Mouse (Mus musculus) cortical plate, adult 2 months (tissue): ENCODE results near the gene Rhox3h. TPM values are rescaled to one million over a fixed set of nuclear protein-coding genes. Genes with fewer than 3 reads are reported as not detected.
"Not testable (repeated sequence)": the region's sequence is repeated elsewhere in the genome, so short reads cannot be mapped to it uniquely, and the experiment has no call there.

ENCODE experiments used
- H3K27ac ChIP-seq: fragments of 200-500 bp; 2 replicates; pipeline ENCODE4 v1.5.1; 2012; ENCODE audit warnings: low read length, control low read depth, inconsistent platforms; ENCODE audit not compliant: insufficient read depth
- H3K4me1 ChIP-seq: fragments of 200-500 bp; 2 replicates; pipeline ENCODE4 v1.6.1; 2011; ENCODE audit warnings: low read length; ENCODE audit not compliant: control insufficient read depth, insufficient read depth
- H3K4me3 ChIP-seq: fragments of 200-500 bp; 2 replicates; pipeline ENCODE4 v1.5.1; 2011; ENCODE audit warnings: mild to moderate bottlenecking, low read length, control low read depth; ENCODE audit not compliant: insufficient read depth
- CTCF ChIP-seq: fragments of 200-500 bp; IDR thresholded peaks from 2 replicates; pipeline ENCODE4 v1.5.1; 2011; ENCODE audit warnings: mild to moderate bottlenecking, control low read depth, low read length; ENCODE audit not compliant: insufficient read depth; ENCODE audit errors: extremely low read depth
- POLR2A ChIP-seq: fragments of 200-500 bp; IDR thresholded peaks from 2 replicates; pipeline ENCODE4 v1.6.1; 2011; ENCODE audit warnings: mild to moderate bottlenecking, low read length, control low read depth; ENCODE audit not compliant: insufficient read depth; ENCODE audit errors: extremely low read depth
- polyA plus RNA-seq: library from polyadenylated mRNA; depleted of rRNA; stranded (reverse); fragments of >200 nt; gene quantifications from 2 replicates; pipeline ENCODE4 v1.2.3, GENCODE M21; 2012; rRNA removed

Rhox3h gene
- polyA plus RNA-seq: not detected in 2 replicates

DNA sequence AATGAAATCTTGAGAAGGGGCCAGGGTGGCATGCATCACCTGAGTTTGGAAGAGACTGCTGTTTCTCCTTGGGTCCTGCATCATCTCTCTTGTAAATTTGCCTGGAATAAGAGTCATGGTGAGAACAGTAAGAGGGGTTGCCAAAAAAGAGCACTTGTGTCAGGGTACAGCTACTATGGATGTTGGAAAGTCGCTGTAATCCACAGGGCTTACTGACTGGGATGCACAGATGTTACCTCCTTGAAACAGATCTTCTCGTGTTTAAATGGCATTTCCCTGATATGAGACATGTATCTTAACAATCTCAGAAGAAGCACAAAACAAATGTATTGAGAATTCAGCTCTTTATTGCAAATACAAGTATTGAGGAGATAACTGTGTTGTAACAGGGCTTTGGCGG is at the start of gene Rhox3h:
TSS of gene Rhox3h (minus strand) at position 101 of the 400 bp plus-strand sequence.
- not testable (repeated sequence) for H3K27ac ChIP-seq, H3K4me3 ChIP-seq, H3K4me1 ChIP-seq

DNA sequence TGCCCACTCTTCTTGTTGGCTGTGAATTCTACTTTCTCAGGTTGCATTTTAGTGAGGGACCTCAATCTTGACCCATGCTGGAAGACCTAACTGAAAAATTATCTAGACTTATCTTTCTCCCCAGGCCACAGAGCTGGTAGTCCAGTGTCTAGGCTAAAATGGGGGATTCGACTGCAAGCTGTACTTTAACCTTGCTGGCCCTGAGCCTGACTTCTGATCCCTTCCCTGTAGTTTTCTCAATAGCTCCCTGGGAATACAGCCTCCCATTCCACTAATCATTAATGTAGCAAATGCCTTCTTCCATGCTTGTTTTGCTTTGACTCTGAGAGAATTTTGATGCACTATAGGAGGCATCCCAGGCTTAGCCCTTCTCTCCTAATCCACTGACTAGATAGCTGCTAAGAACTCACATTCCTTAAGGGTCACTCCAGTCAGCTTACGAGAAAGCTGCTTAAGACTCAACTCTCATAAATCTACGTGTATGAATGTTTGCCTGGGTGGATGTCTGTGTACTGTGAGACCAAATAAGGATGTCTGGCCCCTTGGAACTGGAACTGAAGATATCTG is 33.3 kb upstream of the Rhox3h start:
- H3K4me3 ChIP-seq: no peak overlapping the region
- TF ChIP-seq POLR2A: no peak
- no peak for TF ChIP-seq CTCF
- H3K4me1 ChIP-seq: no peaks in the 10 kb centered on the region
- H3K27ac ChIP-seq: no peak overlapping the region

DNA sequence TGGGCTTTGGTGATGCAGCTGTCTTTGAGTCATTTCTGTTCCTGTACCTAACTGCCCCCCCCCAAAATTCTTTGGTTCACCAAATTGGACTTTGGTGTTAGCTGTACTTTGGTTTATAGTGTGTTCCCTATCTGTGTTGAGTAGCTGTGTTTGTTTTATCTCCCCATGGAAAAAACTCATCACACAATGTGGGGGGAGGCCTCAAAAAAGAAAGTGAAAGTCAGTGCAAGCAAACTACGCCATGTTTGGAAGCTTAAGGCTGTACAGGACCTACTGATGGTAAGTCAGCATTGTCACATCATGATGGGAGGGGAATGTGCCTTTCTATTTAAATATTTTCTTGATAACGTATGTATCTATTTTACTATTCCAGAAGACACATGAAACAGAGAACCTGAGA is 23.7 kb upstream of the Rhox3h start:
- no peaks in the 10 kb centered on the region for H3K4me1 ChIP-seq
- no peak overlapping the region for H3K4me3 ChIP-seq
- H3K27ac ChIP-seq: no peak overlapping the region
- TF ChIP-seq POLR2A: no peak
- no peak for TF ChIP-seq CTCF

DNA sequence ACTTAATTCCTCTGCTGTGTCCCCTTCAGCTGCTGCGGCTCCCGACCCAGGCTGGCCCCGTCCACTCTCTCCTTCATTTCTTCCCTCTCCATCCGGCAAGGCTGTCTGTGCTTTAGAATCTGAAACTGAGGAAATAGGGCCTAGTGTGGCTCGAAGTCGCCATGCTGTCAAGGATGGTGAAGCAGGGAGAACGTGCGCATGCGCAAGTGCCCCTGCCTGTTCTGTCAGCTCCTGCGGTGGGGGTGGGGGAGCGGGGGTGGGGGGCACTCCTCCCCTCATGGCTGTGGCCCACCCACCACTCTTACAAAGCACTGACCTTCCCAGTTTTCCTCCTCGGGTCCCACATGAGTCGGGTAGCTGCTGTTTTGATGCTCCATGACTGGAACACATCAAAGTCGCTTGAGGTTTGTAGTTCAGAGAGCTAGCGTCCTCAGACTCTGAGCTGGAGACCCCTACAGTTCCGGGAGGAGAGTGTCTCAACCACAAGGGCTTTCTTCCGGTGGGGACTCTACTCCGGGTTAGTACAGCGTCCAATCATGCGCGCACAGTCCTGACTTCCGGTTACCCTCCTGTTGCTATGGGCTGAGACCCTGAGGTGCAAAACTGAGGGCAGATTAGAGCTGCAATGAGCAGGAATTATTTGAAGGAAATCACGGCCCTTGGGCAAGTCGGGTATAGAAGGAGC is 14.6 kb upstream of the Rhox3h start:
- no peak for TF ChIP-seq POLR2A
- TF ChIP-seq CTCF: no peak
- H3K27ac ChIP-seq: no peak overlapping the region

DNA sequence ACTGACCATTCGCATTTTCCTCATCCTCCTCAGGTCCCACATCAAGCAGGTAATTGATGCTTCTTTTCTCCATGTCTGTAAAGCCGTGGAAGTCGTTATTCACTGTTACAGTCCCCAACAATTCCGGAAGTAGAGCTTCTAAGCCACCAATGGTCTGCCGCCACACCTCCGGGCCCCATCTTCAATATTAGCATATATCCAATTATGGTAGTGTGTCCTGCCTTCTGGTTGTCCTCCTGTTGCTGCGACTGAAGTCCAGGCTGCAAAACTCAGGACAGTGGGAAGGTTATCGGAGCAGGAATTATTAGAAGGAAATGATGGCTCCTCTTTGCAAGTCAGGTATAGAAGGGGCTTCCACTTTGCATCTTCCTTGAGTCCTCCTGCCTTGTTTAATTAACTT is 4.6 kb upstream of the Rhox3h start, which contains the start of gene Rhox2h:
TSS of gene Rhox2h (minus strand) at position 101 of the 400 bp plus-strand sequence.
- H3K27ac ChIP-seq, H3K4me3 ChIP-seq, H3K4me1 ChIP-seq: not testable (repeated sequence)

More for the DNA sequence above, 14.6 kb upstream of the Rhox3h start:
- Histone ChIP-seq H3K4me1 (no peaks in the 10 kb centered on the region), H3K4me3 (no peak overlapping the region)

DNA sequence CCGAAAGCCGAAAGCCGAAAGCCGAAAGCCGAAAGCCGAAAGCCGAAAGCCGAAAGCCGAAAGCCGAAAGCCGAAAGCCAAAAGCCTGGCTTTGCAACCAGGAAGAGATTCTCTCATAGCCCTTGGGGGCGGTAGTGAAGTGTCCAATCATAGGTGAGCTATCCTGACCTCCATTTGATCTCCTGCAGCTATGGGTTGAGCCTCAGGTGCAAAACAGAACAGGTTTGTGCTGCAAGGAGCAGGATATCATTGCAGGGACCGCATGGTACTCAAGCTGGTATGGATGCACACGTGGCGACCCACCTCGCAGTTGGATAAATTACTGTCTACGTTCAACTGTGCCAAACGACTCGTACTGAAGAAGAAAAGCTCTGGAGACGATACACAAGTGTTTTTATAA is 17.3 kb downstream of the Rhox3h start, which contains the start of gene Rhox4g:
TSS of gene Rhox4g (minus strand) at position 101 of the 400 bp plus-strand sequence.
- H3K4me3 ChIP-seq, H3K27ac ChIP-seq, H3K4me1 ChIP-seq: not testable (repeated sequence)

DNA sequence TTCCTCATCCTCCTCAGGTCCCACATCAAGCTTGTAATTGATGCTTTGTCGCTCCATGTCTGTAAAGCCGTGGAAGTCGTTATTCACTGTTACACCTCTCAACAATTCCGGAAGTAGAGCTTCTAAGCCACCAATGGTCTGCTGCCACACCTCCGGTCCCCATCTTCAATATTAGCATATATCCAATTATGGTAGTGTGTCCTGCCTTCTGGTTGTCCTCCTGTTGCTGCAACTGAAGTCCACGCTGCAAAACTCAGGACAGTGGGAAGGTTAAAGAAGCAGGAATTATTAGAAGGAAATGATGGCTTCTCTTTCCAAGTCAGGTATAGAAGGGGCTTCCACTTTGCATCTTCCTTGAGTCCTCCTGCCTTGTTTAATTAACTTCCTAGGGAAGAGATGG is 25.2 kb downstream of the Rhox3h start, which contains the start of gene Rhox2g:
TSS of gene Rhox2g (minus strand) at position 101 of the 400 bp plus-strand sequence.
- H3K27ac ChIP-seq, H3K4me3 ChIP-seq, H3K4me1 ChIP-seq: not testable (repeated sequence)

DNA sequence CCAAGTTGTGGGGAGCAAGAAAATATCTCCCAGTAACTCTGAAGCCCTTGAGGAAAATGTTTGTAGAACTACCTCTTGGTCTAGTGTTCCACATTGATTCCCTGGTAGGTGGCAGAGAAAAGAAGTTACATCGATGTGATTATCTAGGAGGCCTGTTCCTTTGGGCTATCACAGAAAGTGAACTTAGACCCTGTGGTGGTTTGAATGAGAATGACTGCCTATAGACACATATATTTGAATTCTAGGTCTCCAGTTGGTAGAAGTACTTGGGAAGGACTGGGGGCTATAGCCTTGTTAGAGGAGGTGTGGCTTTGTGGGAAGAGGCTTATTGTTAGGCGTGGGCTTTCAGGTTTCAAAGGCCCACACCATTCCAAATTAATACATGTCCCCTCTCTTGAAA is 40.1 kb downstream of the Rhox3h start, which contains the start of gene Rhox3g:
TSS of gene Rhox3g (minus strand) at position 101 of the 400 bp plus-strand sequence.
- H3K4me3 ChIP-seq, H3K27ac ChIP-seq, H3K4me1 ChIP-seq: not testable (repeated sequence)

Other genes with a start within 250 kb of the Rhox3h start
- not detected in 2 replicates for gene Rhox4b, start 236.3 kb downstream of the Rhox3h start, polyA plus RNA-seq
- gene Rhox2c, start 215.1 kb downstream of the Rhox3h start, polyA plus RNA-seq: not detected in 2 replicates
- gene Rhox3c, start 210.2 kb downstream of the Rhox3h start, polyA plus RNA-seq: not detected in 2 replicates
- gene Rhox4c, start 188.4 kb downstream of the Rhox3h start, polyA plus RNA-seq: not detected in 2 replicates
- gene Rhox2d, start 175.3 kb downstream of the Rhox3h start, polyA plus RNA-seq: not detected in 2 replicates
- gene Rhox4d, start 154.4 kb downstream of the Rhox3h start, polyA plus RNA-seq: not detected in 2 replicates
- not detected in 2 replicates for gene Rhox2e, start 138.3 kb downstream of the Rhox3h start, polyA plus RNA-seq
- gene Rhox3e, start 126.7 kb downstream of the Rhox3h start, polyA plus RNA-seq: not detected in 2 replicates
- gene Rhox4e, start 111.4 kb downstream of the Rhox3h start, polyA plus RNA-seq: not detected in 2 replicates
- gene Rhox2f, start 97.4 kb downstream of the Rhox3h start, polyA plus RNA-seq: not detected in 2 replicates
- gene Rhox3f, start 87.8 kb downstream of the Rhox3h start, polyA plus RNA-seq: not detected in 2 replicates
- not detected in 2 replicates for gene Rhox4f, start 61.1 kb downstream of the Rhox3h start, polyA plus RNA-seq
- gene Rhox3g, start 40.2 kb downstream of the Rhox3h start, polyA plus RNA-seq: not detected in 2 replicates
- gene Rhox2g, start 25.3 kb downstream of the Rhox3h start, polyA plus RNA-seq: not detected in 2 replicates
- not detected in 2 replicates for gene Rhox4g, start 17.4 kb downstream of the Rhox3h start, polyA plus RNA-seq
- not detected in 2 replicates for gene Rhox2h, start 4.5 kb upstream of the Rhox3h start, polyA plus RNA-seq
- not detected in 2 replicates for gene Rhox5, start 136.1 kb upstream of the Rhox3h start, polyA plus RNA-seq
- 0.09 TPM in 1 of 2 replicates, not detected in the other for gene Rhox6, start 158.1 kb upstream of the Rhox3h start, polyA plus RNA-seq
- gene Rhox7a, start 162.9 kb upstream of the Rhox3h start, polyA plus RNA-seq: not detected in 2 replicates
- gene Rhox8, start 210.2 kb upstream of the Rhox3h start, polyA plus RNA-seq: not detected in 2 replicates
- gene Rhox7b, start 228.5 kb upstream of the Rhox3h start, polyA plus RNA-seq: not detected in 2 replicates
- not detected in 2 replicates for gene Rhox9, start 233.0 kb upstream of the Rhox3h start, polyA plus RNA-seq